34 mouse cellular contexts compared by ENCODE assay signal in genomic region chr8:125075389-125075788, GRCm38 (mm10).
"Had no signal": no experiment of that assay in that cellular context is flagged by ENCODE, and none has a peak within 500 bp of the region (broad histone marks: within the 10 kb centered on the region; RNA-seq: fewer than 3 reads in every experiment).

No protein-coding gene starts in this region.

- H3K9me3 ChIP-seq: heart, embryonic 12.5 days; heart, embryonic 13.5 days; heart, embryonic 15.5 days; hindbrain, embryonic 10.5 days; hindbrain, embryonic 12.5 days; hindbrain, embryonic 13.5 days; hindbrain, embryonic 15.5 days; intestine, embryonic 15.5 days; kidney, embryonic 15.5 days had no signal

- DNase-seq: heart, postnatal 10 days; heart, postnatal 36 days; heart, postnatal 4 days; kidney, adult 11 months; kidney, adult 18-20 months; kidney, adult 2 months; kidney, adult 8-10 months; kidney, adult 9 months; kidney, postnatal 10 days; kidney, postnatal 14 days; kidney, postnatal 25 days; kidney, postnatal 36 days; kidney, postnatal 4 days; layer of hippocampus, adult 9-11 months; layer of hippocampus, postnatal 36 days had no signal

- H3K4me1 ChIP-seq: intestine, embryonic 15.5 days had no signal

- H3K4me2 ChIP-seq: heart, embryonic 11.5 days; heart, embryonic 12.5 days; heart, embryonic 13.5 days; heart, embryonic 15.5 days; hindbrain, embryonic 12.5 days; hindbrain, embryonic 13.5 days; hindbrain, embryonic 14.5 days; hindbrain, embryonic 15.5 days; intestine, embryonic 15.5 days; kidney, embryonic 15.5 days had no signal

- ATAC-seq: hindbrain, embryonic 16.5 days; hindbrain, postnatal 0 days; inflammation-experienced regulatory T-cells, adult 6 months; intestine, embryonic 15.5 days; intestine, embryonic 16.5 days; intestine, postnatal 0 days had no signal

- H3K27ac ChIP-seq: heart, embryonic 15.5 days; hindbrain, embryonic 10.5 days; hindbrain, embryonic 12.5 days; hindbrain, embryonic 13.5 days; hindbrain, embryonic 14.5 days; hindbrain, embryonic 15.5 days; hindbrain, postnatal 0 days; intestine, embryonic 15.5 days; kidney, embryonic 15.5 days; kidney, postnatal 0 days; left cerebral cortex, adult 2 months had no signal

- H3K36me3 ChIP-seq: heart, embryonic 12.5 days; heart, embryonic 13.5 days; heart, embryonic 15.5 days; hindbrain, embryonic 10.5 days; hindbrain, embryonic 12.5 days; hindbrain, embryonic 13.5 days; hindbrain, embryonic 15.5 days; intestine, embryonic 15.5 days; kidney, embryonic 15.5 days had no signal

- H3K27me3 ChIP-seq: heart, embryonic 12.5 days; heart, embryonic 13.5 days; heart, embryonic 15.5 days; hindbrain, embryonic 12.5 days; hindbrain, embryonic 13.5 days; hindbrain, embryonic 15.5 days; intestine, embryonic 15.5 days had no signal

- H3K9ac ChIP-seq: heart, embryonic 12.5 days; heart, embryonic 15.5 days; hindbrain, embryonic 12.5 days; hindbrain, embryonic 13.5 days; hindbrain, embryonic 14.5 days; hindbrain, embryonic 15.5 days; intestine, embryonic 15.5 days; kidney, embryonic 15.5 days had no signal

- H3K4me3 ChIP-seq: heart, embryonic 12.5 days; heart, embryonic 13.5 days; heart, embryonic 15.5 days; hindbrain, embryonic 10.5 days; hindbrain, embryonic 12.5 days; hindbrain, embryonic 13.5 days; hindbrain, embryonic 15.5 days; intestine, embryonic 15.5 days; kidney, embryonic 15.5 days; layer of hippocampus, adult 2 months; left cerebral cortex, adult 2 months had no signal
